Mouse (Mus musculus) lung, postnatal 0 days (tissue): ENCODE measurements around the gene Gm20388.

Experiments used
- CTCF ChIP-seq: IDR thresholded peaks from 2 replicates; pipeline ENCODE4 v1.5.1; 2016; ENCODE audit warnings: antibody characterized with exemption, mild to moderate bottlenecking
- EP300 ChIP-seq: IDR thresholded peaks from 2 replicates; pipeline ENCODE4 v1.6.1; 2016; ENCODE audit warnings: antibody characterized with exemption, mild to moderate bottlenecking, control low read depth

GRCm38 (mm10) chr8:123978926-123979325 is 4068.3 kb downstream of the Gm20388 start:
- TF ChIP-seq CTCF (no peak), EP300 (no peak)
